Mouse (Mus musculus) spleen, adult 18-20 months (tissue): ENCODE results near the gene Gen1.
A peak's percentile ranks its signal among the peaks of the same experiment; 100 is the strongest.

Source experiments
- DNase-seq, 2 experiments: peaks; one replicate each; pipeline ENCODE4 v3.0.0; 2022; ENCODE audit warnings: mixed read lengths in 2 of 2

Gene Gen1

DNA sequence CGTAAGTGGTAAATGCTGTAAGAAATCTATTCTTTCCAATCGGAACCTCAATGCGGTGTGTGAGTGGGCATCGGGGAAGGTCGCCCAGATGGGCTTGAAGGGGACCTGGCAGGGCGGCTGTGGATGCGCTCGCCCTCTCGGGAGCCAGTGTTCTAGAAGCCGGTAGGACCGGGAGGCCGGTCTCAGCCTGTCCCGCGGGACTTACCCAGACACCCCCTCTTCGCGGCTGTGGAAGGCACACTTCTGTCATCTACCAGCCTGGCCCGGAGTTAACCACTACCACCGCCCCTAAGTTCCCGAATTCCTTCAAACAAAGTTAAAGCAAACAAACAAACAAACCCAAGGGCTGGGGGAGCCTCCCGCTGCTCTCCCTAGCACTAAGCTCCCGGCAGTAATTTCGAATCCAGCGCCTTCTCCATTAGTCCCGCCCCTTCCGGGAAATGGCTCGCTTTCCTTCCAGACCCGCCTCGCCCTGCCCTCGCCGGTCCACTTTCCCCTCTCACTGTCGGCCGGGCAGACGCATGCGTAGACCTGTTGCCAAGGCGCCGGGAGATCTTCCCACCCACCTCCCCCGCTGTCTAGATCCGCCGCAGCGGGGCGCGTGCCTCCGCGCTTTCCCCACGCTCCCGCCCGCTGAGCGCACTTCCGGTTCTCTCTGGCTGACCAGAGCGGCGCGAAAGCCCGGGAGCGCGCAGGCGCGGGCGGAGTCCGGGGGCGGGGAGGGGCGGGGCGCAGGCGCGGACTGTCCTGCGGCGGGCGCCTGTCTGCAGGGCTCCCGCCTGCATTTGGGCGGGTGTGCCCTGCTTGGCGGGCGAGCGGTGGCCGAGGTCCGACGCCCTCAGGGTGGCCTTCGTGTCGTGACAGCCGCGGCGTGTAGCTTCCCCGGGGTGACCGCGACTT is at the start of gene Gen1, which contains the start of gene Smc6:
Gen1 (minus strand) TSS at position 420 of the 900 bp plus-strand sequence.
Smc6 (plus strand) TSS at position 505 of the 900 bp plus-strand sequence.
- DNase-seq: peak; percentile 93 to 96

DNA sequence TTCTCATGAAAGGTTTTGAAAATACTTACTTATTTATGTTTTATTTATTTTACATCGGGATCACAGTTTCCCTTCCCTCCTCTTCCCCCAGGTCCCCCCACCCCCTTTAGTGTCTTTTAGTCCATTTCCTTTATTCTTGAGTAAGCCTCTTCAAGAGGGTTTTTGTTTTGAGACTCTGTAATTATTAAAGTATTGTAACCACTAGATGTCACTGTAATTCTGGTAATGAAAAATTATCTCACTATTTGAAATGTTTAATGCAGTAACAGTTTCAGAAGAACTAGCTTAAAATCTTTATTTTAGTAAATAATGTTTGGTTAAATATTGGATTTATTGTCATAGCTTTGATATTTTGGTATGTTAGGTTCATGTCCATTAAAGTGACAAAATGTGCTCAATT is 48.2 kb upstream of the Gen1 start:
- DNase-seq: no peak

DNA sequence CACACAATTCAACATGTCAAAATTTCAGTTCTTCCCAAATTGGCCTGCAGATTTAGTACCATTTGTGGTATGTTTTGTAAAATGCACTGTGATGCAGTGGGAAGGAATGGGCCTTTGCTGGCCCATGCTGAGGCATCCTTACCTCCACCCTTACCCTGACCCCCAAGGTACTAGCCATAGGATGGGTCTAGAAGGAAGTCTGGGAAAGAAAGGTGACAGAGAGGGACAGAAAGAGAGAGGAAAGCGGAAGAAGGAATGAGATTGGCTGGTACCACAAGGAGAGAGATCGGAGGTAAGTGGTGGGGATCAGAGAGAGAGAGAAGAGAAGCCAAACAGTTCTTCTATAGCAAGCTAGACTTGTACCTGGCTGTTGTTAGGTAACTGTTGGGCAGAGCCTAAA is 45.5 kb upstream of the Gen1 start:
- DNase-seq: no peak

DNA sequence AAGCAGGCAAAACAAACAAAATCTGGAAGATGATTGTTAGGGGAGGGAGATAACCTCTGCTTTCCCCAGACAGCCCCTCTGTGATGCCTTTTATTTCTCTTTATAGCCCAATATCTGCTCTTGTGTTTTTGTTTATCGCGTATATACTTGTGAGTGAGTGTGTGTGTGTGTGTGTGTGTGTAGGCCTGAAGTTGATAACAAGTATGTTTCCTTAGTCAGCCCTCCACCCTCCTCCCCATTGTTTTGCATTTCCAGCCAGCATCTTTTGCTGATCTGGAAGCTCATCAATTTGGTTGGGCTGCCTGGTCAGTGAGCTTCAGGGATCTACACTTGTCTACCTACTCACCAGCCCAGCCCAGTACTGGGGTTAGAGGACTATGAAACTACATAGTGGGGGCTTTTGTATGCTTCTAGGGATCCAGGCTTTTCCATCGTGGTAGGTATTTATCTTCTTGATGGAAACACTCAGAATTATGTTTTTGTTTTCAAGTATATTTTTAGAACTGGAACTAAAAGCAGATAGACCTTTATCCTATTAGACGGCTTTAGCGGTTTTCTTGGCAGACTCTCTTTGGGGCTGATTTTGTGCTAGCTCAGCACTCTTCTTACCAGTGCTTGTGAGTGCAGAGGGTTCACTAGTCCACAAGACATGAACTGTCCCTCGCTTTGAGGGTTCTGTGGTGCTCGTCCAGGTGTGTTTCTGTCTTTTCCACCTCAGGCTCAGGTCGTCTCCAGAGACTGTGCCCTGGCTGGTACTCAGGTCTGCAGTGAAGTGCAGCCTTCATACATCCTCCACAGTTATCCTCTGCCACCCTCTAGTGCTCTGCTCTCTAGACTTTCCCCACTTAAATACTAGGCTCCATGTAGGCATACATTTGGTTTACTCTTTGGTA is 41.4 kb upstream of the Gen1 start:
- no peak for DNase-seq

DNA sequence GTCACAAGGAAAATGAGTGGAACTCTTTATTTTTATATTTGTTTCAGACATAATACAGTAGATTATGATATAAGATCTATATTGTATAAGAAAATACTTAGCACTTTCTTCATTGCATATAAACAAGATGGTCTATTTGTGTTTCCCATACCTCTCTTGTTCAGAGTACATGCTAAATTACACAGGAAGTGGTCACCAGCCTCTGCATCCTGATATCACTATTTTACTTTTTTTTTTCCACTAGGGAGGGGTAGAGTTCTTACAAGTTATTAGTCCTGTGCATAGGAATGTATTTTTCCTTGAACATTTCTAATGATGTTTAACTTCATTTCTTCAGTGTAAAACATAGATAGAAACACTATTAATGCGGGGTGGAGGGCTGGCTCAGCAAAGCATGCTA is 35.3 kb upstream of the Gen1 start:
- no peak for DNase-seq

DNA sequence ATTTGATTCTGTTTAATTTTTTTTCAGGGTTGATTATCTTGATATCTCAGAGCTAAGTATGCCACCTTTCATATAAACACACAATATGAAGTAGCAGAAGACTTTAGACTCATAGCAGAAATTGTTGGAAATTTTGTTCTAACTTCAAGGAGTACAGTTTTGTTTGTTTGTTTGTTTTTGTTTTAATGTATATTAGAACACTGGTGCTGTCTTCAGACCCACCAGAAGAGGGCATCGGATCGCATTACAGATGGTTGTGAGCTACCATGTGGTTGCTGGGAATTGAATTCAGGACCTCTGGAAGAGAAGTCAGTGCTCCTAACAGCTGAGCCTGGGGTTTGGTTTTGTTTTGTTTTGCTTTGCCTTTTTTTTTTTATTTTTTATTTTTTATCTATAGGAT is 20.8 kb upstream of the Gen1 start:
- DNase-seq: no peak

DNA sequence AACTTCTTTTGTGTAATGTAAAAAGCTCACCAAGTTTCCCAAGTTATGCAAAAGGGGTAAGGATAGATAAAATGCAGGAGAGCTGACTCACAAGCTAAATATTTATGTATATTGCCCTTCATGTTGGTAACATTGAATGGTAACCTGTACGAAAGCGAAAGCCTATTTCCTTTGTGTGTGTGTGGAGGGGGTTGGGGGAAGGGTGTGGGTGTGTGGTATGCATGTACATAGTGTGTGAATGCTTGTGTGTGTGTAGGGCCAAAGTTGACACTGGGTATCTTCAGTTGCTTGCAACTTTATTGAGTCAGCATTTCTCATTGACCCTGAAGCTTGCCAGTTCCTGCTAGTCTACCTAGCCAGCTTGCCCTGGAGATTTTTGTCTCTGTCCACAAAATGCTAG is 16.0 kb upstream of the Gen1 start:
- no peak for DNase-seq

DNA sequence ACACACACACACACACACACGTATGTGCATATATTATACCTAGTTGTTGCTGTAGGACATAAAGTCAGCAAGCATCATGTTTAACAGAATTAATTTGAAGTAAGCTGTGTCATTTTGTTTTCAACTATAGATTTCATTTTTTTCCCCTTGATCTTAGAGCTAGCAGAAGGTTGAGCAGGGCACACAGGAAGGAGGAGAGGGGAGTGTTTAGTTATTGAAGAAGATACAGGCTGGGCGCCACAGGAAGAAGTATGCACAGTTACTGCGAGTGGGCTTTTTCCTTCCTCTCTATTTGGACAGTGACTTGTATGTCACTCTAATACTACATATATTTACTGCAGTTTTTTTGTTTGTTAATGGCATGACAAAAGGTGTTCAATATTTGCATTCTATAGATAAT is 14.3 kb upstream of the Gen1 start:
- DNase-seq: no peak

DNA sequence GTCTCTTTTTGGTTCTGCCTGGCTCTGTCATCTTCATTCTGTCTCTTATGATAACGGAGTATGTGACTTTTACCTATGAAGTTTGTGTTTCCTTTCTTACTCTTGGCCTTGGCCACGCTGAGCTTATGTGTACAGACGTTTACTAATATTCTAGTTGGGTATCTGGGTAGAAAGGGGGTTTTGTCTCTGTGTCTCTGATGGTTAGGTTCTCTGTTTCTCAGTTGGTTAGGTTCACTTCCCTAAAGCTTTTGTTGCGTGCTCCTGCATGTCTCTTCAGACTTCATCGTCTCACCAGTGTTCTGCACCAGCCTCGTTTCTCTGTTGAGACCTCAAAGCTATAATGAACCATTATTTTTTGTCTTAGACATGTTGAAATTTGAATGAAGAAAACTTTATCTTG is 11.6 kb upstream of the Gen1 start:
- DNase-seq: no peak

DNA sequence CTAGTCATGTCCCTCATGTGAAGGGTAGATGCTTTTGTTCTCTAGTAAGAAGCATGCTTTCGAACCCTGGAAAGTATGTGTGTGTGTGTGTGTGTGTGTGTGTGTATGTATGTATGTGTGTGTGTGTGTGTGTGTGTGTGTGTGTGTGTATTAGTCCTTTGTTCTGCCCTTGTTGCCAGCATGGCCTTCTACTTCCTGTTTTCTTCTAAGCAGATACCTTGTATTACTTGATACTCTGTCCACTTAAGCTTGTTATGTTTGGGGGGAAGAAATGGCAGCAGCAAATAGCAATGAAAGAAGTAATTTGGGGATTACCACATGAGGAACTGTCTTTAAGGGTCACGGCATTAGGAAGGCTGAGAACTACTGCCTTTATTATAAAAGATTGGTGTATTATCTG is 11.0 kb upstream of the Gen1 start:
- DNase-seq: no peak

DNA sequence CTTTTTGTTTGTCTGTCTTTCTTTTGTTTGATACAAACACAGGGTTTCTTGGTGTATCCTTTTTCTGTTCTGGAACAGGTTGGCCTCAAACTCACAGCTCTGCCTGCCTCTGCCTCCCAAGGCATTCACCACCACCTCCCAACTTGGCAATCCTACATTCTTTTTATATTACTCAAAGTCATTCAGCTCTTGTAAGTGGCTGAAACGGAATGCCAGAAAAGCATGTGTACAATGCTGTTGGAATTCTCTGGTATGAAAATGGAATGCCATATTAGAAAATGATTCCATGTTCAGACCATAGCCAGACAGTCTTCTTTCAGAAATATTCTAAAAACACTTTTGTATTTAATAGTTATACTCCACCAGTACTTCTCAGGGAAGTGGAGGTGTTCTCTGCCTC is 7.6 kb upstream of the Gen1 start:
- no peak for DNase-seq

DNA sequence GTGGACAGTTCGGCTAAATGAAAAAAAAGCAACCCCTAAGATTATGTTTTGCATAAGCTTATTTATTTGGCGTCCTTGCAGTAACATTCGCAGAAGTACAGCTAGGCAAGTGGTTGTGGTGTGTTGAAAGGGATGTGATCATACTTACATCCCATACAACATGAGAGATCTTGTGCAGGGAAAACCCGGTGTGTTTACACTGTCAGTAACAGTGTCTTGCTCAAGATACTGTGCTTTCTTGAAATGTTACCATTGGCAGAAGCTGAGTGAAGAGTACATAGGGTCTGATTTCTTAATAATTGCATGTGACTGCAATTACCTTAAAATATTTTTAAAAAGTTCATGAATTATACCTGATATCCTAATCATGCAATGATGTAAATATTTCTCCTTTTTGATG is 7.0 kb upstream of the Gen1 start:
- DNase-seq: no peak

DNA sequence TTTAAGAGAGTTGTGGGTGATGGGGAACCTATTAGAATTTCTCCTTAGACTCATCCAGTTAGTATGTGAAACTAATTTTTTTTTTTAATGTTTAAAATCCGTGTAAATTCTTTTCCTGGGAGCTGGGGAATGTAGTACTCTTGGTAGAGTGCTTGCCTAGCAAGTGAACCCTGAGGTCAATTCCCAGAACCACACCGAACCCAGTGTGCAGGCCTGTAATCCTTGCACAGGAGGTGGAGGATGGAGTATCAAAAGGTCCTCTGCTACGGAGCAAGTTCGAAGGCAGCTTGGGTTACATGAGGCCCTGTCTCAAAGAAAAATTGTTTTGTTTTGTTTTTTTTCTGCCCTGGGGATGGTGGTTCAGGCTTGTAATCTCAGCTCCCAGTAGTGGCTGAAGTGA is 1.4 kb upstream of the Gen1 start:
- no peak for DNase-seq

DNA sequence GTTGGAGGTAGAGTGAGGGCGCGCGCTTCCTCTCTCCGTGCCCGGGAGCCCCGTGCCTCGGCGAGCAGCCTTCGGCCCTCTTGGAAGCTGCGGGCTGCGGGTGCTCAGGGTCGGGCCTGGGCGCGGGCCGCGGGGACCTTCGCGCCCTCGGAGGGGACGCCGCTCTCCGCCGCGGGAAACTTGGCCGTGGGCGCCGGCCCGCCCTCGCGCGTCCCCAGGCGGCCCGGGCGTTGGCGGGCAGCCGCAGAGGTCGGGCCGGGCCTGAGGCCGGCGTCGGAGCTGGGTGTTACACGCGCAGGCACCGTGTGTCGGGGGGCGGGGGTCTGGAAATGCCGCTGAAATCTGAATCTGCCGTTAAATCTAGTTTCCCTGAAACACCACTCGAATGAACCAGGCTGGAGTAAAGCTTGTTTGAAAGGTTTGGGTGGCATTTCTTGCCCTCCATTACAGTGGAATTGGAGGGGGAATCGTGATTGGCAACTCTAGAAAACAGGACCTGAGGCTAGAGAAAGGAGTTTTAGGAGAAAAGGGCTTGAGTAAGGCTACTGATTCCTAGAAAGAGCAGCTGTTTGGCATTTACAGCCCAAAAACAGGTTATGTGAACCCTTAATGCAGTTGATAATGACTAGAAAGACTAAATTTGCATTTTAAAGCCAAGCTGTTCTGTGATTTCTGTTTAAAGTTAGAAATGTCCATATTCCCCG is 833 bp upstream of the Gen1 start:
- DNase-seq: no peak

DNA sequence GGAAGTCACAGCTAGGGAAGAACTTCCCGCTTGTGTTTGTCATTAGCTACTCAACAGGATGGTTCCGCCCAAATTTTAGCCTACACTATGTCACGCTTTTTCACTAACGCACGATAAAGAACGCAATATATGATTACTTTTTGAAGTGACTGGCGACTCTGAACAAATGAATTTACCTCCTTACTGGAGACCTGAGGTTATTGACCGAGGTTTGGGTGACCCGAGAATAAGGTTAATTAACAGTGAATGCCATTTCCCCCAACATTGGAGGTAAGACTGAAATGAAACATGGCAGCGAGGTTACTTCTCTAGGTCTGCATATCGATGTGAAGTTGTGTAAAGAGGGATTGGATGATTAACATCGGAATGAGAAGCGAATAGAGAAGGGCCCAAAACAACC is 706 bp downstream of the Gen1 start:
- no peak for DNase-seq

DNA sequence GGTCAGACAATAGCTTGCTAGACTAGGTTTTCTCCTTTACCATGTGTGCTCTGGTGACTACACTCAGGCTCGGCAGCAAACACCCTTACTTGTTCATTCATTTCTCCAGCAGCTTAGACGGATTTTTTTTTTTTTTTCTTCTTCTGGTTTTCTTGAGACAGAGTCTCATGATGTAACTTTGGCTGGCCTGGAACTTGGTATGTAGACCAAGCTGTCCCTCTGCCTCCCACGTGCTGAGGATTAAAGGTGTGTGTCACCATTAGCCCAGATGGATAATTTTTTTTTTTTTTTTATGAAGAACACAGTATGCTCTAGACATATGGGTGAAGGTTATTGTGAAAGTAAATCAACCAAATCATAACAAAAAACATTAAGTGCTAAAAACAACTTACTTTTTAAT is 15.3 kb downstream of the Gen1 start:
- no peak for DNase-seq

DNA sequence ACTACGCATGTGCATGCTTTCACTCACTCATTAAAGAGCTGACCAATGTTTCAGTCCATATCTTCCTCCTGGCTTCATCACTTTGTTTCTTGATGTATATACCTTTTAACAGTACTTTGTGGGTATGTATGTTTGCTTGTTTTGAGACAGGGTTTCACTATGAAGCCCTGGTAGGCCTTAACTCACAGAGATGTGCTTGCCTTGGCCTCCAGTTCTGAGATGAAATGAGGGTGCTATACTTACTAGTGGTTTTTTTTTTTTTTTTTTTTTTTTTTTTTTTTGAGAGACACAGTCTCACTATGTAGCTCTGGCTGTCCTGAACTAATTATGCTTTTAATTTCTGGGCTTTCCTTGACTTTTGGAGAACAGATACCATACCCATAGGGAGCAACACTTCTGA is 18.1 kb downstream of the Gen1 start:
- no peak for DNase-seq

DNA sequence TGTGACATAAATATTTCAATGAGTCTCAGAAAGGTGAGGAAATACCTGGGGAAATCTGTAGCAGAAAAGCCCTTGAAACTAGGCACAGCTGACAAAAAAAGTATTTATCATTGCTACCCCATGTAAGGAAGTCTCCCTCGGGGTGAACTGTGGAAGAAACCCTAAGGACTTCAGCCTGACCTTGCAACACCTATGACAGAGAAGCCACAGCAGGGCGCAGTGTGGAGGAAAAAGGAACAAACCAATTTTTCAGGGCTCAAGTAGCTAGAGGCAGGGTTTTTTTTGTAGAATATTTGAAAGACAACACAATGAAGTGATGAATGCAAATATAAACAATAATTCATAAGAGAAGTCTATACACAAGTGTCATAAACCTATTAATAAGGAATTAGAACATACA is 29.6 kb downstream of the Gen1 start:
- no peak for DNase-seq

DNA sequence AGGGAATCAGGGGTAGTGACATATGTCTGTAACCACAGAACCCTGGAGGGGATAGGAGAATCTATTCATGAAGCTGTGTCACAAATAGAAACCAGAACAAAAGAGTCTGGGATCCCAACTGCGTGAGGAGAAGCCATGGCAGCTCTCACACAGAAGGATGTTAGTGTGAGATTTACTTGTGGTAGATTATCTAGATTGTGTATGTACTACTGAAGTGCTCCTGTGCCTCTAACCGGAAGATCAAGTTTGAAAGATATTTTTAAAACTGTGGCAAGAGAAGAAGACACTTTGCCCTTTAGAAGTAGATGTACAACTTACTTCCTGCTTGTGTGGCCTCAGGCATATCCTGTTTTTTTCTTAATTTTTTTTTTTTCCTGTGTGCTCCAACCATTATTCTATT is 35.3 kb downstream of the Gen1 start:
- DNase-seq: no peak

DNA sequence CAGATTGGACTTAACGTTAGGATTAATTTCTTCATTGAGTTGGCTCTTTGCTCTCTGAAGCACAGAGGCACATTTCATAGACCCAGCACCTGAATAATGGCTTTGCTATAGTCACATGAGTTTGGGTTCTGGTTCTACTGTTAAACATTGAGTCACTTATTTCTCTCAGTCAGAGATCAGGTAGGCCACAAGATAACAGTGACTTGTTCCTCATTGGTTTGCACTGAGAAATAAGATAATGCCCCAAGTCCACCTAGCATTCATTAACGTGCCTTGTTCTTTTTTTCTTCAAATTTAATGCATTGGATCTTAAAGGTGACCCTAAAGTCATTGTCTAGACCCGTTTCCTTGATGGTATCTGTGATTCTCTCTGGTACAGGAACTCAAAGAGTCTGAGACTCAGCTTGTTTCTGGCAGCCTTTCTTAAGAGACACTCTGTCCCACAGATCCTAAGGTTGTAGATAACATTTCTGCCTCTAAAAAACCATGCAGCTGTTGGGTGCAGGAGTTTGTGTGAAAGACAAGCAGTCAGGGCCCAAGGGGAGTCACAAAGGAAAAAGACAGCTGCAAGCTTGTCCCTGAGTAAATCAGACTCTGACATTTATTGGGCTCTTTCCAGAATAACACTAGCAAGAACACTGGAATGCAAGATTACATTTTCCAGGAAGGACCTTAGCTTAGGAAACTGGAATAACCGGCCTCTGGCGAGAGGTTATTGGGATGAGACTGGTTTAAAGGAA is 38.9 kb downstream of the Gen1 start:
- DNase-seq: no peak

DNA sequence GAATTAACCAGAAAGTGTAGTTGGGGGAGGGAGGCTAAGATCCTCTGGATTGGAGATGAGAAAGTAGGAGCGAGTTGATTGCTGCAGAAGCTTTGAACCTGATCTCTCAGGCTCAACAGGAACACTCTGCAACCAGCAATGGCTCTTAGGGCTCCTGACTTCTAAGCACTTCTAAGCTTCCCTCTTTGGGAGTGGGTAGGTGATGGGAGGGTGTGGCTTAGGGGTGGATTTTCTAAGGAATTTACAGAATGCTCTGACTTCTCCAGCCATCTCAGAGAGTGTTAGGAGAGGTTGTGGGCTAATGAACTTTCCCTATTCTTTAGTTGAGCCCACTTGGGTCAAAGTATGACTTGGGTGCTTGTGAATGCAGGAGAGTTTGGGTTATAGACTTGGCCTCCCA is 39.5 kb downstream of the Gen1 start:
- no peak for DNase-seq

DNA sequence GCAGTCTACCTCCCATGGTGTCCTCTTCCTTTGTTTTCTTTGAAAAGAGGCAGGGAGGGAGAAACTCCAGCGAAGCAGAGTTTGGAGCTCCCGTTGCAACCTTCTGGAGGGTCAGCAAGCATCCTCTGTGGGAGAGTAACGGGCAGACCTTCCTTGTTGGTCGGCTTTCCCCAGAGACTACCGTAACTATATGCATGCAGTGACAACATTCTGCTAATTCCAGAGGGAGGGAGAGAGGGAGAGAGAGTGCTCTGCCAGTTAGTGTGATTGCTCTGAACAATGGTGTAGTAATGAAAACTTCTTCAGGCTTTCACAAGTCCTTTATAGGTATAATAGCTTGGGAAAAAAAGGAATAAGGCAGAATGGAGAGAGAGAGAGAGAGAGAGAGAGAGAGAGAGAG is 40.9 kb downstream of the Gen1 start:
- DNase-seq: no peak

DNA sequence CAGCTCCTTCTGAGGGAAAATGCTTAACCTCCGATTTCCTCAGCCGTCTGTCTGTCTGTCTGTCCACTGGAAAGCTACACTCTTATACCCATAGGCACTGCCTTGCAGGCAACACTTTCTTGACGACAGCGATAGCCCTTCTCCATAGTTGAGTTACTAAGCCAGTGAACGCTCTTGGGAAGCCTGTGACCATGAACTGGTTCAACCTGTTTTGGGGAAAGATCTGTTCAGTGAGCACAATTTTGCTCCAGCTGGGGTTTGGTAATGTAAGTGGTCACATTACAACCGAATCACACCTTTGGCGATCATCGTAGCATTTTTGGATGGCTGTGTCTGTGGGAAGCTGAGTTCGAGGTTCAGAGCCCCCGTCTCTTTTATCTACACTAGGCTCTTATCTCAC is 42.5 kb downstream of the Gen1 start:
- DNase-seq: no peak
